Mouse (Mus musculus) CD4-positive, CD25-positive, alpha-beta regulatory T cell, adult 2 months (primary cell): Measurements from ENCODE around the gene Chst3.
"Not testable (repeated sequence)": the region's sequence is repeated elsewhere in the genome, so short reads cannot be mapped to it uniquely, and the experiment has no call there.

Experiments used
- DNase-seq: peaks from one replicate; pipeline ENCODE4 v3.0.0-alpha.2; 2012; ENCODE audit warnings: low read depth, low spot score

Gene Chst3

DNA sequence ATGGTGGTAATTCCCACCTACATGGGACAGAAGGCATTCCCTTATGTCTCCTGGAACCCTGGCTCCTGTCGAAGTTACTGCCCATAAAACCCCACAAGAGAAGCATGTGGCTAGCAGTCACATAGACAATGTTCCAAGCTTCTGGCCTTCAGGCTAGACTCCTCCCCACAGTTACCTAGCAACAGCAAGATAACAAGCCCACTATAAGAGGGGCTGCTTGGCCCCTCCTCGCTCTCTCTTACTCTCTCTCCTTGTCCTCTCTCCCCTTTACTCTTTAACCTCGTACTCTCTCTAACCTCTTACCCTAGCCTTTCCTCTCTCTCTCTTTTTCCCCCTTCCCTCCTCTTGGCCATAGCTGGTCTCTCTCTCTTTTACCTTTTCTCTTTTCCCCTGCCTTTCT is 57.7 kb downstream of the Chst3 start:
- not testable (repeated sequence) for DNase-seq

DNA sequence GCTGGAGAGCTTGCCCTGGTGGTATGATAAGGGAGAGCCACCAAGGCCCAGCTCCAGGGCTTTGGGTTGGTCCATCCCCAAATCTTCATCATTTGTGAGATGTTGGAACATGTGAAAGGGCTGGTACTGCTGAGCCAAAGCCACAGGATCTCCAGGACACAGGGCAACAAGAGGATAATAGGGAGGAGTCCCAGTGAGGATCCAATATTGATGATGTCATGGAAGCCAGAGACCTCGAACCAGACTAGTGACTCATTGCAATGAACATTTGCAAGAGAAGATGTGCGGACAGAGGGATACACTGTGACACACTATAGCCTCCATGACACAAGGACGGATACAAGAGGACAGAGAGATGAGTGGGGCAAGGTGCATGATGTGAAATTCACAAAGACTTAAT is 60.9 kb downstream of the Chst3 start:
- no peak for DNase-seq

DNA sequence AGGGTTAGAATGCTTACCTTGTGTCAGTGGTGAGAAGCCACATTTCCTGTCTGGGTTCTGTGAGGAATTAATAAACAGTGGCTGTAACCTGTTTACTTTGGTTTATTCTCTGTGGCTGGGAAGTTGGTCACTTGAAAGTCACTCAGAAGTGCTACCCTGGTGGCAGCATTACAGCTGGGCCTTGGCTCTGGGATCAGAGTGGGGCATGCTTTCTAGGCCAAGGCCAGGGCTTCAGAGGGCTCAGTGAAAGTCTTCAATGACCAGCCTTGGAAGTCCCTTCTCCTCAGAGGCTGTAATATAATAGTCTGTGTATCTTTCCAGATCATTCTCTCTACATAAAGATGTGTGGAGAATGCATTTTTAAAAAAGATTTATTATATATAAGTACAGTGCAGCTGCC is 63.0 kb downstream of the Chst3 start:
- no peak for DNase-seq

DNA sequence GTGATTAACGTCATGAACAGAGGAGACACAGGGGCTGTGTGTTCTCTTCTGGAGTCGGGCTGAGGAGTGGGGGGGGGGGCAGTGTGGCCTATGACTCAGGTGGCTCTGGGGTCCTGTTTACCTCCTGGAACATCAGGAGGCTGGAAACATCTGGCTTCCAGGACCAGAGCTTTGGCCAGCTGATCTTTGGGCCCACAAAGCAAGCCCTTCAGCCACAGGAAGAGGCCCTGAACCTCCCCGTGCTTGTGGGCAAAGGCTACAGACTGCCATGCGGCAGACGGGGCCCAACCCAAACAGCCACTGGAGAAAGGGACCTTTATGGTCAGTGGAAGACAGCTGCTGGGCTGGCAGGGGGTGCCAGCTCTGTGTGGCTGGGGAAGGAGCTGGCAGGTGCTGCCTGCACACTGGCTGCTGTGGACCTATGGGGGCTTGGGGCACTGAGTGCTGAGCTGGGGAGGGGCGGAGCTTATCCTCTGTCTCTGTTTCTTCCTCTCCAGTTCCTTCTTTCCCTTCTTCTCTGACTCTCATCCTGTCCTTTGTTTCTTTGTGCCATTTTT is 67.9 kb downstream of the Chst3 start:
- DNase-seq: no peak

DNA sequence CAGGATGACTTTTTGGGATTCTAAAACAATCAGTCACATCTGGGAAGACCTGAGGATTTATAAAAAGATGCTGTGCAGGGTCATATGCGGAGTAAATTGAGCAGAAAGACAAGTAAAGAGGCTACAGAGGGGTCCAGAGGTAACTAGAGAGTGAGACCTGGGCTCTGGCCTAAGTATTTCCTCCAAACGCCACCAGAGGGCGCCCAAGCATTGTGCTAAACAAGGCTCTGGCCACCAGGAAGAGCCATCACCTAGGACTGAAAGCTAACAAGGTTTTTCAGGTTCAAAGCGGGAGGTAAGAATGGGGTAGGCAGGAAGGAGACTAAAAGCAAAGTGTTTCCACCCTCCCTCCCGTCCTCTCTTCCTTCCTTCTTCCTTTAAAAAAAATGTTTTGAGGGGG is 71.0 kb downstream of the Chst3 start:
- peak; percentile 91 for DNase-seq

DNA sequence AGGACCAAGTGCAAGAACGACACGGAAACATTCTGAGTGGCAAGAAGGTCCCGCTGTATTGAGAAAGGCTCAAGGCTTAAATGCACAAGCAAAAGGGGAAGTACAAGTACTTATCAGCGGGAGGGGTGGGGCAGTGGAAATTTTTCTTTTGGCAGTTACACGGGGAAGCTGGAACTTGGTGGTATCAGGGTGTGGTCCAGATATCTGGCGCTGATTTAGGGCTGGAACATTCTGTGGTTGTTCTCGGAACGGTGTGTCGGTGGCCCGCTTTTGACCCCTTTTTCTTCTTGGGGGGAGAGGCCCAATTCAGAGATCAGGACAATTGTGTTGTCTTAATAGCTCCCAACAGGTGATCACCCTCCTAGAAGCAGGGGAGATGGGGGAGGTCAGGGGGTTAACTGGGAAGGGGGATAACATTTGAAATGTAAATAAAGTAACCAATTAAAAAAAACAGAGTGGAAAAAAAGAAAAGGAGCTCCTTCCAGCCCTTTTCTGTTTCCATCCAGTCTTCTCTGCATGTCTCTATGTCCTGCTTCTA is 71.5 kb downstream of the Chst3 start:
- DNase-seq: not testable (repeated sequence)

DNA sequence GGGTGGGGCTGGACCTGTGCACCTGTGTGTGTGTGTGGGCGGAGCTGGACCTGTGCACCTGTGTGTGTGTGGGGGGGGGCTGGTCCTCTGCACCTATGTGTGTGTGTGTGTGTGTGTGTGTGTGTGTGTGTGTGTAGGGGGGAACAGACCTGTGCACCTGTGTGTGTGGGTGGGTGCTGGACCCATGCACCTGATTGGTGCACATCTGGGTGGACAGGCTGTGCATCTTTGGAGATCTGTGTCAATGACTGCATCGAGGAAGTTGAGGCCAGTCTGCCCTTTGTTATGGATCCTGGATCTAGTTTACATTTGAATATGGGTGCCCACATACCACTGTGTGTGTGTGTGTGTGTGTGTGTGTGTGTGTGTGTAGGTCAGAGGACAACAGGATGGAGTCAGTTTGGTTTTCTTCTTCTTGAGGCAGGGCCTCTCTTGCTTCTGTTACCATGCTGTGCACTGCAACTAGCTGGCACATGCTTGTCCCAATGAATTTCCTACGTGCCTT is 77.4 kb downstream of the Chst3 start:
- DNase-seq: no peak

DNA sequence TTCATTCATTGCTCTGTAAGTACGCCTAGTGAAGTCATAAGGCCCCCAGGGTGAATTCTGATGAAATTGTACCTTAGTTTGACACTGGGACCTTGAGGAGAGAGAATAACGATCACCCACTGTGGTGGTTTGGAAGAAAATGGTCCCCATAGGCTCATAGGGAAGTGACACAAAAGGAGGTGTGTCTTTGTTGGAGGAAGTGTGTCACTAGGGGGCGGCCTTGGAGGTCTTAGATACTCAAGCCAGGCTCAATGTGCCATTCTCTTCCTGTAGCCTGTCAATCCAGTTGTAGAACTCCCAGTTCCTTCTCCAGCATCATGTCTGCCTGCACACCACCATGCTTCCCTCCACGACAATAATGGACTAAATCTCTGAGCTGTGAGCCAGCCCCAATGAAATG is 78.3 kb downstream of the Chst3 start:
- no peak for DNase-seq

DNA sequence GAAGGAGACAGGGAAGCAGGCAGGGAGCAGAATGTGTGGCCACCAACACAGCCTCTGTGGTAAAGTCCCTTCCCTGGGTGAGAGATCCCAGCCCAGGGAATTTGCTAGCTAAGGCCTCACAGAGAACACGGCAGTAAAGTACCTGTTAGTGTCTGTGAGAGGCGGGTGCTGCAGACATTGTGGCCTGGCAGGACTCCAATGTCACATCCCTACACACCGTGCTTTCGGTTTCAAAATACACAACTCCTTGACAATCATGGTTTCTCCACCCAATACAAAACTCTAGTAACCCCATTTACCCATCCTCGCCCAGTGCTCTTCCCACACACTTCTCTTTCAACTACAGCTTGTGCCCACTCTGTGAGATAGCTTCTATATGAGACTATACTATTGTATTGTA is 80.4 kb downstream of the Chst3 start:
- peak; percentile 45 for DNase-seq

DNA sequence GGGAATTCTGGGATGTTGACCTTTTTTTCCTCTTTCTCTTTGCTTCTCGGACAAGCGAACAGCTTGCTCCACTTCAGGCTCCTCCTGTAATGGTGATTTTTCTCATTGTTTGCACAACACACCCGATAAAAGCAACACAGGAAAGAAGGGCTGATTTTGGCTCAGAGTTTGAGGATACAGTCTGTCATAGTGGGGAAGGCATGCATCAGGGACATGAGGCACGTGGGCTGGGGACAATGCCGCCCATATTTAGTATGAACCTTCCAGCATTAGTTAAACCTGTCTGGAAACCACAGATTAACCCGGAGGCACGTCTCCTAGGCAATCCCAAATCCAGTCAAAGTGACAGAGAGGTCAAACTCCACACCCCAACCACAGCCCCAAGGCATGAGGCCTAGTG is 82.1 kb downstream of the Chst3 start:
- no peak for DNase-seq

DNA sequence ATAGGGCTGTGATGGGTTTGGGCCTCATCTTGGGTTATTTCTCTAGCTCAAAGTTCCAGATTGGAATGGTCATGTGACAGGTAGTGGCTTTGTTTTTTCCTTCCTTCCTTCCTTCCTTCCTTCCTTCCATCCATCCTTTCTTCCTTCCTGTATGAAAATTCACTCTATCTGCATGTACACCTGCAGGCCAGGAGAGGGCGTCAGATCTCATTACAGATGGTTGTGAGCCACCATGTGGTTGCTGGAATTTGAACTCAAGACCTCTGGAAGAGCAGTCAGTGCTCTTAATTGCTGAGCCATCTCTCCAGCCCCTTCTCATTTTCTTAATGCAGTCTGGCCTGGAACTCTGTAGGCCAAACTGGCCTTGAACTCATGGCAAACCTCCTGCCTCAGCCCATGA is 83.0 kb downstream of the Chst3 start:
- DNase-seq: not testable (repeated sequence)

DNA sequence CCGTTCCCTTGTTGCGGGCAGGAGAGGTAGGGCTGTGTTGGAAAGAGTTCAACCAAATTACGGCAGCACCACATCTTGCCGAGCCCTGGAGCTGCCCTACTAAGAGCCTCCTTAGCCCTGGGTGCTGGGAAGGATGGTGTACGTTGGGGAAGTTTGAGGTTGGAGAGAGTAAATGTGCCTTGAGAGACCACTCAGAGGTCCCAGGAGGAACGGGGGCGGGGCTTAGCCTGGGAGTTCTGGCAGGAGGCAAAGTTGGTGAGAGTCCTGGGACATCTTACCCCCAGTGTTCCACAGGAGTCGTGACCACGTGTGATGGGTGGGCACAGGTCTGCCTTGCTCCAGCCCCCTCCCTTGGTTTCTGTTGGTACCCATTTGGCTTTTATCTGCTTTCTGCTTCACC is 84.9 kb downstream of the Chst3 start:
- DNase-seq: no peak

DNA sequence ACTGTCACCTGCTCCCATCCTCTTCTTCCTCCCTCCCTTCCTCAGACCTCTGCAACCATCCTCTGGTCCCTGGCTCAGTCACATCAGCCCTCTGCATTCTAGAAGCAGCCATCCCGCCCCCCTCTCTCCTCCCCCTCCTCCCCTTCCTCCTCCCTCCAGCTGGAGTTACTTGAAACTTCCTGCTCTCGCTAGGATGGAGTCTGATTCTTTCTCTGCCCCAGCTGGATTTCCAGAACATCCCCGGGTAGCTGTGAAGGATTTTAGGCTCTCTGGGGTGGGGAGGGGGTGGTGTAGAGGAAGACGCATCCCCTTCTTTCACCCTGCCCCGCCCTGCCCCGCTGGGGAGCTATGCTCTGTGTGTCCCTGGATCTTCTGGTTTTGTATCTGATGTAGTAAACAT is 85.6 kb downstream of the Chst3 start:
- DNase-seq: no peak
